Mouse (Mus musculus): Measurements from ENCODE around the gene Olfr1153. TPM values are rescaled to one million over a fixed set of nuclear protein-coding genes. Genes with fewer than 3 reads are reported as not detected.

Olfr1153 gene
- polyA plus RNA-seq (2012; rRNA removed): not detected in 2 replicates

- 52% methylated on average over 1 of the region's 1 CpGs for WGBS
- no peak for TF ChIP-seq CTCF (IDR thresholded peaks at IDR 0.05; ENCODE audit: insufficient read depth, low read length)
- no peak for TF ChIP-seq POLR2A (IDR thresholded peaks at IDR 0.05; ENCODE audit: borderline replicate concordance, extremely low read depth, low read depth, low read length)
- Histone ChIP-seq H3K4me3 (replicated peaks; ENCODE audit: extremely low read depth, low read depth, low read length) (no peak within 1 kb of the TSS), H3K4me1 (ENCODE audit: control insufficient read depth, insufficient read depth, low read length) (no peaks in the 10 kb centered on the region)
- no peak for DNase-seq
Observed at GRCm38 (mm10) chr2:87894662-87895061, at the start of gene Olfr1153. Olfr1153 (plus strand) TSS chr2:87894962.

DNA sequence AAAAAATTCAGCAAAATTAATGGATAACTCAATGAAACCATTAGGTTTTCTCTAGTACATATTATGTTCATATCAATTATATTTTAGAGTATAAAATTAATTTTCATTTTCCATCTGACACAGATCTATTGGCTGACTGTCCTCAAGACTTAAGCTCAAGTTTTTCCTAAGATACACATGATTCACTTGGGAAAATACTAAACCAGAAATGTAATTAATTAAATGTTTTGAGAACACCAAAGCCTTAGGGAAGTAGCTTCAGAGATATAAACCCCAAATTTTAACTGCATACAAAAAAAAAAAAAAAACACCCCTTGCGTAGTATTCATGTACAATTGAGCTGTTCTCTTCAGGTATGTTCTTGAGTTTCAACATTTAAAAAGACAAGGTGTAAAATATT is 39.2 kb upstream of the Olfr1153 start, which contains the start of gene Olfr1151:
Gene Olfr1151, plus strand, starts transcription at position 301 of the 400 bp plus-strand sequence.
- DNase-seq: no peak
- Histone ChIP-seq H3K4me3 (replicated peaks; ENCODE audit: extremely low read depth, low read depth, low read length) (no peak within 1 kb of the TSS), H3K4me1 (ENCODE audit: control insufficient read depth, insufficient read depth, low read length) (no peaks in the 10 kb centered on the region)
- TF ChIP-seq CTCF (IDR thresholded peaks at IDR 0.05; ENCODE audit: insufficient read depth, low read length) (no peak), POLR2A (IDR thresholded peaks at IDR 0.05; ENCODE audit: borderline replicate concordance, extremely low read depth, low read depth, low read length) (no peak)
- 77% methylated on average over 1 of the region's 1 CpGs for WGBS

- DNase-seq: no peak
- Histone ChIP-seq H3K4me1 (ENCODE audit: control insufficient read depth, insufficient read depth, low read length) (no peaks in the 10 kb centered on the region), H3K4me3 (replicated peaks; ENCODE audit: extremely low read depth, low read depth, low read length) (no peak within 1 kb of the TSS)
- TF ChIP-seq POLR2A (IDR thresholded peaks at IDR 0.05; ENCODE audit: borderline replicate concordance, extremely low read depth, low read depth, low read length) (no peak), CTCF (IDR thresholded peaks at IDR 0.05; ENCODE audit: insufficient read depth, low read length) (no peak)
Observed at GRCm38 (mm10) chr2:87866192-87866591, 28.6 kb upstream of the Olfr1153 start, which contains the start of gene Olfr1152. Olfr1152 (plus strand) TSS chr2:87866492.

DNA sequence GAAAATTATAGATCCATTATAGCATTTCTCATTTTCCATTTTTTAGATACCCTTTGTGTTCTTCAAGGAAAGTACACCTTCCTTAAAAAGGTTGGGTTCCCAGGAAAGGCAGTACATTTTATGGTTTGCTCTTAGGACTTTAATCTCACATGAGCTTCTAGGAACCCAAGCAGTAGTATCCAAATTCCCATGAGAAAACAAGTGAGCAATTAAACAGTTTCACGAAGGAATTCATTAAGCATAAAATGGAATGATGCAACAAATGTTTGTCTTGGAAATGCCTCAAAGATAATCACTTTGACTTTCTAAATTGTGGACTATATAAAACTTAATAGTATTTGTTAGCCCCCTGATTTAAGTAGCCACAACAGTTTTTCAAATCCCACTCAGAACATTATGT is 10.3 kb downstream of the Olfr1153 start, which contains the start of gene Olfr1154:
Gene Olfr1154, minus strand, starts transcription at position 101 of the 400 bp plus-strand sequence.
- TF ChIP-seq CTCF (IDR thresholded peaks at IDR 0.05; ENCODE audit: insufficient read depth, low read length): no peak
- no peak for TF ChIP-seq POLR2A (IDR thresholded peaks at IDR 0.05; ENCODE audit: borderline replicate concordance, extremely low read depth, low read depth, low read length)
- WGBS: 85% methylated on average over 1 of the region's 1 CpGs
- H3K4me1 ChIP-seq (ENCODE audit: control insufficient read depth, insufficient read depth, low read length): no peaks in the 10 kb centered on the region
- no peak within 1 kb of the TSS for H3K4me3 ChIP-seq (replicated peaks; ENCODE audit: extremely low read depth, low read depth, low read length)
- no peak for DNase-seq

GRCm38 (mm10) chr2:87945037-87945436 is 50.3 kb downstream of the Olfr1153 start, which contains the start of gene Olfr1155:
Olfr1155 (minus strand) TSS chr2:87945137.
- H3K4me3 ChIP-seq (replicated peaks; ENCODE audit: extremely low read depth, low read depth, low read length): no peak within 1 kb of the TSS
- H3K4me1 ChIP-seq (ENCODE audit: control insufficient read depth, insufficient read depth, low read length): no peaks in the 10 kb centered on the region
- DNase-seq: no peak
- TF ChIP-seq CTCF (IDR thresholded peaks at IDR 0.05; ENCODE audit: insufficient read depth, low read length): no peak
- no peak for TF ChIP-seq POLR2A (IDR thresholded peaks at IDR 0.05; ENCODE audit: borderline replicate concordance, extremely low read depth, low read depth, low read length)
- WGBS: 94% methylated on average over 1 of the region's 1 CpGs

Other genes with a start within 250 kb of the Olfr1153 start
- gene Olfr1133, start 247.6 kb upstream of the Olfr1153 start, polyA plus RNA-seq (2012; rRNA removed): not detected in 2 replicates
- not detected in 2 replicates for gene Olfr1134, start 236.5 kb upstream of the Olfr1153 start, polyA plus RNA-seq (2012; rRNA removed)
- not detected in 2 replicates for gene Olfr1135, start 221.3 kb upstream of the Olfr1153 start, polyA plus RNA-seq (2012; rRNA removed)
- gene Olfr1136, start 201.0 kb upstream of the Olfr1153 start, polyA plus RNA-seq (2012; rRNA removed): not detected in 2 replicates
- not detected in 2 replicates for gene Olfr1137, start 181.8 kb upstream of the Olfr1153 start, polyA plus RNA-seq (2012; rRNA removed)
- gene Olfr1138, start 155.0 kb upstream of the Olfr1153 start, polyA plus RNA-seq (2012; rRNA removed): not detected in 2 replicates
- not detected in 2 replicates for gene Olfr1140, start 151.2 kb upstream of the Olfr1153 start, polyA plus RNA-seq (2012; rRNA removed)
- not detected in 2 replicates for gene Olfr1141, start 141.0 kb upstream of the Olfr1153 start, polyA plus RNA-seq (2012; rRNA removed)
- not detected in 2 replicates for gene Olfr152, start 115.5 kb upstream of the Olfr1153 start, polyA plus RNA-seq (2012; rRNA removed)
- gene Olfr1143, start 94.4 kb upstream of the Olfr1153 start, polyA plus RNA-seq (2012; rRNA removed): not detected in 2 replicates
- not detected in 2 replicates for gene Olfr1145, start 85.1 kb upstream of the Olfr1153 start, polyA plus RNA-seq (2012; rRNA removed)
- gene Olfr1148, start 64.4 kb upstream of the Olfr1153 start, polyA plus RNA-seq (2012; rRNA removed): not detected in 2 replicates
- gene Olfr1150-ps1, start 51.0 kb upstream of the Olfr1153 start, polyA plus RNA-seq (2012; rRNA removed): not detected in 2 replicates
- gene Olfr1151, start 39.1 kb upstream of the Olfr1153 start, polyA plus RNA-seq (2012; rRNA removed): not detected in 2 replicates
- not detected in 2 replicates for gene Olfr1152, start 28.5 kb upstream of the Olfr1153 start, polyA plus RNA-seq (2012; rRNA removed)
- not detected in 2 replicates for gene Olfr1154, start 10.2 kb downstream of the Olfr1153 start, polyA plus RNA-seq (2012; rRNA removed)
- not detected in 2 replicates for gene Olfr1155, start 50.2 kb downstream of the Olfr1153 start, polyA plus RNA-seq (2012; rRNA removed)
- gene Olfr1156, start 58.1 kb downstream of the Olfr1153 start, polyA plus RNA-seq (2012; rRNA removed): not detected in 2 replicates
- gene Olfr1157, start 73.3 kb downstream of the Olfr1153 start, polyA plus RNA-seq (2012; rRNA removed): not detected in 2 replicates
- not detected in 2 replicates for gene Olfr74, start 79.7 kb downstream of the Olfr1153 start, polyA plus RNA-seq (2012; rRNA removed)
- not detected in 2 replicates for gene Olfr1158, start 95.2 kb downstream of the Olfr1153 start, polyA plus RNA-seq (2012; rRNA removed)
- not detected in 2 replicates for gene Olfr1160, start 113.3 kb downstream of the Olfr1153 start, polyA plus RNA-seq (2012; rRNA removed)
- gene Olfr1161, start 127.8 kb downstream of the Olfr1153 start, polyA plus RNA-seq (2012; rRNA removed): not detected in 2 replicates
- gene Olfr73, start 142.7 kb downstream of the Olfr1153 start, polyA plus RNA-seq (2012; rRNA removed): not detected in 2 replicates
- gene Olfr1162, start 156.2 kb downstream of the Olfr1153 start, polyA plus RNA-seq (2012; rRNA removed): not detected in 2 replicates
- gene Olfr1163, start 176.9 kb downstream of the Olfr1153 start, polyA plus RNA-seq (2012; rRNA removed): not detected in 2 replicates
- gene Olfr1164, start 199.0 kb downstream of the Olfr1153 start, polyA plus RNA-seq (2012; rRNA removed): not detected in 2 replicates
- gene Olfr1166, start 233.3 kb downstream of the Olfr1153 start, polyA plus RNA-seq (2012; rRNA removed): not detected in 2 replicates

Data from lung, adult 2 months (tissue).